Mouse (Mus musculus) G1E (cell line): ENCODE measurements around the gene Rnf2. TPM values are rescaled to one million over a fixed set of nuclear protein-coding genes. Genes with fewer than 3 reads are reported as not detected.
A peak's percentile ranks its signal among the peaks of the same experiment; 100 is the strongest.

Experiments used
- ATAC-seq: 2 replicates; pipeline ENCODE4 v1.8.0; 2016; ENCODE audit warnings: mild to moderate bottlenecking; ENCODE audit not compliant: insufficient number of reproducible peaks, poor library complexity, low FRiP score, severe bottlenecking; ENCODE audit errors: extremely low read depth
- DNase-seq: peaks from one replicate; pipeline ENCODE4 v3.0.0; 2012; ENCODE audit warnings: low spot score
- H3K27me3 ChIP-seq: 2 replicates; pipeline ENCODE4 v1.6.1; 2012; ENCODE audit warnings: mild to moderate bottlenecking, low read length, inconsistent platforms; ENCODE audit not compliant: insufficient read depth
- H3K36me3 ChIP-seq: replicated peaks from 2 replicates; pipeline ENCODE3; 2012; ENCODE audit warnings: mild to moderate bottlenecking, inconsistent platforms
- H3K4me1 ChIP-seq: 2 replicates; pipeline ENCODE4 v1.6.1; 2012; ENCODE audit warnings: low read depth, low read length, inconsistent platforms, mixed read lengths; ENCODE audit not compliant: insufficient read depth
- H3K4me3 ChIP-seq: 2 replicates; pipeline ENCODE4 v1.5.1; 2012; ENCODE audit warnings: low read depth, mild to moderate bottlenecking, inconsistent platforms, low read length, moderate library complexity, mixed read lengths
- H3K9me3 ChIP-seq: replicated peaks from 2 replicates; pipeline ENCODE4 v1.6.1; 2012; ENCODE audit warnings: inconsistent platforms
- CTCF ChIP-seq: IDR thresholded peaks from 2 replicates; pipeline ENCODE4 v1.5.1; 2012; ENCODE audit warnings: low read depth, low read length, inconsistent platforms, mixed read lengths
- GATA1 ChIP-seq: IDR thresholded peaks from 2 replicates; pipeline ENCODE4 v1.6.1; 2012; ENCODE audit warnings: borderline replicate concordance, low read length, inconsistent platforms, mixed read lengths
- GATA2 ChIP-seq: IDR thresholded peaks from 2 replicates; pipeline ENCODE4 v1.6.1; 2012; ENCODE audit warnings: low read depth, low read length, inconsistent platforms, borderline replicate concordance
- POLR2AphosphoS5 ChIP-seq: IDR thresholded peaks from 2 replicates; pipeline ENCODE4 v1.6.1; 2012; ENCODE audit warnings: low read depth, low read length, inconsistent platforms; ENCODE audit not compliant: insufficient replicate concordance
- TAL1 ChIP-seq: conservative IDR thresholded peaks from 2 replicates; pipeline ENCODE4 v1.6.1; 2012; ENCODE audit warnings: low read depth, low read length, inconsistent platforms, mixed read lengths
- polyA plus RNA-seq: library from polyadenylated mRNA; stranded (reverse); fragments of >175 nt; gene quantifications from 2 replicates; pipeline ENCODE4 v1.2.3, GENCODE M21; 2012
- total RNA-seq, 2 experiments: library from RNA; stranded (forward) in 1 of 2; stranded (reverse) in 1 of 2; fragments of 200-1000 nt in 1 of 2; fragments of >200 nt in 1 of 2; fragmentation: Nextera tagmentation in 1 of 2; gene quantifications; 2 replicates each; pipeline ENCODE4 v1.2.3; 2014 to 2017

Gene Rnf2
- total and polyA plus RNA-seq, 3 experiments, result 92.5 to 192 (median 166) TPM

- DNase-seq (no peak), ATAC-seq (no peak; the same call in 1 of the 2 replicates)
- Histone ChIP-seq H3K9me3 (no peaks in the 10 kb centered on the region), H3K4me3 (no peak overlapping the region), H3K4me1 (peaks cover 3% of the 10 kb centered on the region), H3K27me3 (no peaks in the 10 kb centered on the region), H3K36me3 (peaks cover 81% of the 10 kb centered on the region)
- no peak for TF ChIP-seq POLR2AphosphoS5
- TF ChIP-seq CTCF, result no peak
- TF ChIP-seq GATA2, result no peak
- no peak for TF ChIP-seq TAL1
- TF ChIP-seq GATA1, result no peak
Measured at GRCm38 (mm10) chr1:151435431-151435830, 65.3 kb downstream of the Rnf2 start.

DNA sequence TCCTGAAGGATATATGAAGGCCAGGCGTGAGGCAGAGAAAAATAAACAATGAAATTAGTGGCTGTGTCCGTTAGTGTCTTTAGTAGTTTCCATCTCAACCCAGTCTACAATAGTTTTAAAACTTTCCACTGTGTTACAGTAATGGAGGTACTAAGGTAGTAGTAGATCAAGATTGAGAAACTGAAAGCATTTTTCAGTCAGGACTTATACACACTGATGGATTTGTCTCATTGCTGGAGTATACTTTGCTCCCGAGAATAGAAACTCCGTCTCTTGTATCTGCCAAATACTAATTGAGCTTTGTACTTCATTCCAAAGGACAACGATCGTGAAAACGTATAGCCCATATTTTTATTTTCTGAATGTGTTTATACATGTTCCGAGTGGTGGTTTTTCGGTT is 71.4 kb downstream of the Rnf2 start:
- no peaks in the 10 kb centered on the region for H3K27me3 ChIP-seq
- H3K9me3 ChIP-seq, result no peaks in the 10 kb centered on the region
- peaks cover 23% of the 10 kb centered on the region for H3K4me1 ChIP-seq
- ATAC-seq (no peak), DNase-seq (no peak)
- H3K4me3 ChIP-seq, result peak overlapping the region; percentile 87
- no peak for TF ChIP-seq CTCF
- no peak for TF ChIP-seq TAL1
- TF ChIP-seq GATA1, result no peak
- H3K36me3 ChIP-seq, result peaks cover 34% of the 10 kb centered on the region

DNA sequence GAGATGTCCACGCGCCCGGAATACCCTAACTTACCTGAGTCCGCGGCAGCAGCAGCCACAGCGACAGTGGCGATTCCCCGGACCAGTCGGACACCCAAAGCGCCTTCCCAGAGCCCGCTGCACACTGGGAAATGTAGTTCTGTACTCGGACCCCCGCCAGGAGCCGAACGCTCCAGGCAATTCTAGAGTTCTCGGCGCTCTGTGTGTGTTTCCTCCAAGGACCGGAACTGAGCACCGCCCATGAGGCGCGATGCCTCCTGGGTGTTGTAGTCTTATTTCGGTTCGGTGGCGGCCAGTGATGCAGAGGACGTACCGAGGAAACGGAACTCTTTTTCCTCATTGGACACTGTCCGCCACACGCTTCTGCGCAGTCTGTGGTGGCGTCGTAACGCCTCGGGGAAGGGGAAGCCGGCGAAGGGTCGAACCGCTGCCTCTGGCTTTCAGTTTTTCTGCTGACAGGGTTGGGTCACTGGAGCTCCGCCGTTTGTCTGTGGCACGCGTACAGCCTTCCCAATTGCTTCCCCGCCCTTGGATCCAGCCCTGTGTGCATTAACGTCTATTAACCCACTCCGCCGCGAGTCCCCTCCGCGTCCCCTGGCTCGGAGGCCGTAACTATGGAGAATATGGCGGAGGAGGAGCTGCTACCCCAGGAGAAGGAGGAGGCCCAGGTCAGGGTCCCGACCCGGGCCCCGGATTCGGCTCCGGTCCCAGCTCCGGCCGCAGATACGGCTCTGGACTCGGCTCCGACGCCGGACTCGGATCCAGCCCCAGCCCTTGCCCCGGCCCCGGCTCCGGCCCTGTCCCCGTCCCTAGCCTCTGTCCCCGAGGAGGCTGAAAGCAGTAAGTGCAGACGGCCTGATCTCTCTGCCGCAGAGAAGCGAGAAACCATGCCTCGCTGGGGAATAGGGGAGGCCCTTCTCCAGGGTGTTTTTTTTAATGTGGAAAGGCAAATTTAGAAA is 72.2 kb downstream of the Rnf2 start, which contains the start of the genes Swt1 and Trmt1l:
Swt1 (minus strand) TSS at position 193 of the 959 bp plus-strand sequence.
Trmt1l (plus strand) TSS at position 280 of the 959 bp plus-strand sequence.
- H3K4me3 ChIP-seq, result peak within 1 kb of the TSS; percentile 87
- H3K27me3 ChIP-seq, result no peaks in the 10 kb centered on the region
- TF ChIP-seq TAL1 (no peak), POLR2AphosphoS5 (no peak), GATA1 (no peak), CTCF (no peak), GATA2 (no peak)
- DNase-seq (peak; percentile 96), ATAC-seq (peak; percentile 95)
- no peaks in the 10 kb centered on the region for H3K9me3 ChIP-seq
- peaks cover 27% of the 10 kb centered on the region for H3K36me3 ChIP-seq
- peaks cover 23% of the 10 kb centered on the region for H3K4me1 ChIP-seq

DNA sequence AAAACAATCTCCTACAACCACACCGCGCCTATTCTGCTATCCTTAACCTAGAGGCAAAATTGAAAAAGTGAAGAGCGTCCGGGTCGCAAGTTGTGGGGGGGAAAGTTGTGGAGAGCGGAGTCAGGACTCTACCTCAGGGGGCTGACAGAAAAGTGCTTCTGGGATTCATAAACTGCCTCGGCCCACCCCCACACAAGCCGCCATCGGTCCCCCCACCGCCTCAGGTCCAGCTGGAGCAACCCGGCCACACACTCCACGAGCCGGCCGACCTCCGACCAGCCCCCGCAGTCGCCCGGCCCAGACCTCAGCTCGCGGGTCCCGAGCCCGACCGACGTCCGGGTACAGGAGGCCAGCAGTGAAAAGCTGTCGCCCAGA is 72.9 kb downstream of the Rnf2 start:
- Histone ChIP-seq H3K4me1 (peaks cover 23% of the 10 kb centered on the region), H3K27me3 (no peaks in the 10 kb centered on the region), H3K36me3 (peaks cover 24% of the 10 kb centered on the region), H3K9me3 (no peaks in the 10 kb centered on the region), H3K4me3 (peak overlapping the region; percentile 87)
- no peak for ATAC-seq
- peak; percentile 51 for DNase-seq
- no peak for TF ChIP-seq GATA2
- TF ChIP-seq CTCF, result no peak
- no peak for TF ChIP-seq POLR2AphosphoS5
- TF ChIP-seq GATA1, result no peak
- no peak for TF ChIP-seq TAL1

GRCm38 (mm10) chr1:151426947-151427600 is 73.7 kb downstream of the Rnf2 start:
- TF ChIP-seq GATA2 (no peak), TAL1 (peak; percentile 40)
- Histone ChIP-seq H3K36me3 (peaks cover 23% of the 10 kb centered on the region), H3K9me3 (no peaks in the 10 kb centered on the region), H3K27me3 (no peaks in the 10 kb centered on the region), H3K4me1 (peaks cover 27% of the 10 kb centered on the region), H3K4me3 (peak overlapping the region; percentile 87)
- peak; percentile 26 for DNase-seq
- peak; percentile 4; the same call in 1 of the 2 replicates for ATAC-seq

DNA sequence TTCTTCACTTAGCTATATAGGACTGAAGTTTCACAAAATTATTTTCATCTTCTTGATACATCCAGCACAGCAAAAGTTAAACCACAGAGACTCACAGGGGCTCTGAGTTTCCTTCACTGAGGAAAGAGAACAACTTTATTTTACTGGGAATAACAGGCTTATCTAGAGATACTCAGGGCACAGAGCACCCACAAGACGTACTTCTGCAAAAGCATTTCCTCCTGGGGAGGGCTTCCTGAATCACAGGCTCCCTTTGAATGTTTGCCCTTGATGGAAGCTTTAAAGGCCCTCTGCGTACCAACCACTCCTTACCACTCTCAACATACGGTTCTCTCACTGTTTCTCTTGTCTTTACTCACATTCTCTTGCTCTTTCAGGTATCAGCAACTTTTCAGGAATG is 78.6 kb downstream of the Rnf2 start:
- Histone ChIP-seq H3K27me3 (no peaks in the 10 kb centered on the region), H3K4me1 (peaks cover 17% of the 10 kb centered on the region), H3K9me3 (no peaks in the 10 kb centered on the region), H3K4me3 (no peak overlapping the region), H3K36me3 (peaks cover 49% of the 10 kb centered on the region)
- DNase-seq (peak; percentile 5), ATAC-seq (0 out of 2 replicates have a peak, but pooled peaks have one; percentile 29)
- TF ChIP-seq GATA2 (no peak), GATA1 (no peak), POLR2AphosphoS5 (no peak), TAL1 (no peak), CTCF (no peak)
